Mouse (Mus musculus) heart, postnatal 0 days (tissue): ENCODE measurements around the gene Gstm3. TPM values are rescaled to one million over a fixed set of nuclear protein-coding genes. Genes with fewer than 3 reads are reported as not detected.

ENCODE experiments used
- ATAC-seq: fragments of 200-750 bp; cut with Nextera tagmentation; 2 replicates; pipeline ENCODE4 v1.8.0; 2017; ENCODE audit warnings: low read depth, moderate number of reproducible peaks, moderate library complexity; ENCODE audit not compliant: insufficient read depth
- DNase-seq: peaks from one replicate; pipeline ENCODE4 v3.0.0-alpha.2; 2016; ENCODE audit warnings: low spot score
- H3K27ac ChIP-seq: fragments of 300-500 bp; sonication (generic); 2 replicates; pipeline ENCODE4 v1.5.1; 2014; ENCODE audit warnings: low read depth, mild to moderate bottlenecking
- H3K27me3 ChIP-seq: fragments of 300-500 bp; sonication (generic); 2 replicates; pipeline ENCODE4 v1.6.1; 2014; ENCODE audit warnings: low read length, mixed read lengths; ENCODE audit not compliant: control insufficient read depth, insufficient read depth
- H3K36me3 ChIP-seq: fragments of 300-500 bp; sonication (generic); replicated peaks from 2 replicates; pipeline ENCODE4 v1.6.1; 2014; ENCODE audit warnings: low read length, mixed read lengths; ENCODE audit not compliant: control insufficient read depth, insufficient read depth
- H3K4me1 ChIP-seq: fragments of 300-500 bp; sonication (generic); 2 replicates; pipeline ENCODE4 v1.6.1; 2014; ENCODE audit warnings: antibody characterized with exemption; ENCODE audit not compliant: control insufficient read depth, insufficient read depth
- H3K4me2 ChIP-seq: fragments of 300-500 bp; sonication (generic); 2 replicates; pipeline ENCODE4 v1.6.1; 2014; ENCODE audit warnings: low read depth, mild to moderate bottlenecking, low read length, moderate library complexity
- H3K4me3 ChIP-seq: fragments of 300-500 bp; sonication (generic); 2 replicates; pipeline ENCODE4 v1.5.1; 2014; ENCODE audit warnings: low read depth, low read length
- H3K9ac ChIP-seq: fragments of 300-500 bp; sonication (generic); replicated peaks from 2 replicates; pipeline ENCODE4 v1.6.1; 2014; ENCODE audit warnings: low read depth, low read length, mixed read lengths
- H3K9me3 ChIP-seq: fragments of 300-500 bp; sonication (generic); replicated peaks from 2 replicates; pipeline ENCODE4 v1.6.1; 2016; ENCODE audit warnings: low read length; ENCODE audit not compliant: control insufficient read depth
- CTCF ChIP-seq: IDR thresholded peaks from 2 replicates; pipeline ENCODE4 v1.5.1; 2016; ENCODE audit warnings: antibody characterized with exemption, control low read depth, low read depth
- EP300 ChIP-seq: IDR thresholded peaks from 2 replicates; pipeline ENCODE4 v1.6.1; 2016; ENCODE audit warnings: antibody characterized with exemption, low read depth
- WGBS: fragments of 180-500 bp; shearing (Covaris S2); extraction: QIAGEN DNeasy Blood & Tissue Kit; methylation state at CpG from one replicate; pipeline ENCODE4 v1.1.7; 2014; 5-methylcytosine and 5-hydroxymethylcytosine counted together
- polyA plus RNA-seq: library from polyadenylated mRNA; unstranded; fragments of >200 nt; fragmentation: Nextera tagmentation; extraction: Ambion mirVana; gene quantifications from 2 replicates; pipeline ENCODE4 v1.2.1, GENCODE M21; 2015
- total RNA-seq: library from RNA; depleted of rRNA; stranded (reverse); fragments of >200 nt; gene quantifications from 2 replicates; pipeline ENCODE4 v1.2.3, GENCODE M21; 2014; ENCODE audit warnings: low replicate concordance

The Gstm3 gene
- total and polyA plus RNA-seq, 2 experiments from 2014 or later = not detected

DNA sequence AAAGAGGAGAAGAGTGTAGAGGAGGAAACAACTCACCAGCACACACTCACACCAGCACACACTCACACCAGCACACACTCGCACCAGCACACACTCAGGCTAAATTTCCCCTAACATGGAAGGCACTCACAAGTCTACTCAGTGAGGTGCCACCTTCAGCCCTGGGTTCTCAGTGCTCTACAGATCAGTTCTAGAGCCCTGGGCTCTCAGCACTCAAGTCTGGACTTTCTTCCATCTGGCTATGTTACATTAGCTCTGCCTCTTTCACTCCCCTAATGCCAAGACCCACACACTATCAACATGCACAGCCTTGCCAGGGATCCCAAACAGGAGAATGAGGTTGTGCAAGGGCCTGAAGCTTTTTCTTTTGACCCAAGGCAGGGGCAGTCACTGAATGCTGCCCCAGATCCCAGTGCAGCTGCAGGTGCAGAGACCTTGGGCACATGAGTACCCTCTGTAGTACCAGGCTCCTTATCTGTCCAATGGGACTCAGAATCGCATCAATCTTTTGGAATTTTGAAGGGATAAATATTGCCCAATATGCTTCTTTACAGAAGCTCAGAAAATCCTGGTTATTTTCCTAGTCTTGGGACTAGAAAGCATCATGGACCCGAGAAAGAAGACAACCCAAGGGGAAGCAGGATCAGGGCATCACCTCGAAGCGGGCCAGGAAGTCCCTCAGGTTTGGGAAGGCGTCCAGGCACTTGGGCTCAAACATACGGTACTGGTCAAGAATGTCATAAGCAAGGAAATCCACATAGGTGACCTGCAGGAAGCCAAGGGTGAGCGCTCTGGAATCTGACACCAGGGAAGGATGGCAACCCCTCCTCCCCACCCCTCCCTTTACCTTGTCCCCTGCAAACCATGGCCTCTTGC, 45.3 kb upstream of the Gstm3 start:
- WGBS = 86% methylated on average over 7 of the region's 8 CpGs
- no peak for TF ChIP-seq CTCF
- TF ChIP-seq EP300 = no peak
- Histone ChIP-seq H3K27ac (peak overlapping the region; percentile 51), H3K27me3 (no peaks in the 10 kb centered on the region), H3K36me3 (no peaks in the 10 kb centered on the region), H3K9ac (no peak overlapping the region), H3K9me3 (no peaks in the 10 kb centered on the region), H3K4me3 (no peak overlapping the region), H3K4me1 (peaks cover 18% of the 10 kb centered on the region; the same call in 1 of the 2 replicates), H3K4me2 (no peak overlapping the region)
- ATAC-seq = no peak
- no peak for DNase-seq

DNA sequence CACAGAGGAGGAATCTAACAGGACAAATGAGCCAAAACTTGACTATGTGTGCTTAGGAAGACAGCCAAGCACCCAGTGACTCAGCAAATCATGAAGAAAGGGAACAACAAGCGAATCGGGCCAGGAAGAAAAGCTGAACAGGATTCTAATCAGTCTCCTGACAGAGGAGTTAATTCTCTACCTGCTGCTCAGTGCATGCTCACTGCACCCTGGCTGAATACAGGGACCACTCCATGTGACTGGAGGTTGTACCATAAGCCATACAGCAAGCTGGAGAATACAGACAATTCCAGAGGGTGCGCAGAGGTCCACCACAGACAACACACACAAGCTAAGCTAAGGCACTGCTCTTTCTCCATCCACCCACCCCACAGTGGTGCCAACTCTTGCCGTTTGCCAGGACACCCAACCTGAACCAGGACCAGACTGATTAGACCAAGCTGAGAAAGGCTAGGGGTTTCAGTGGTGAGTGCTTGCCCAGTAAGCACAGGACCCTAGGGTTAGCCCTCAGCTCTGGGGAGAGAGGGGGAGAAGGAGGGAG, 44.3 kb upstream of the Gstm3 start:
- Histone ChIP-seq H3K9ac (no peak overlapping the region), H3K27me3 (no peaks in the 10 kb centered on the region), H3K9me3 (no peaks in the 10 kb centered on the region), H3K4me2 (peak overlapping the region; percentile 28; the same call in 1 of the 2 replicates), H3K4me1 (peaks cover 15% of the 10 kb centered on the region; the same call in 1 of the 2 replicates), H3K4me3 (no peak overlapping the region), H3K36me3 (no peaks in the 10 kb centered on the region), H3K27ac (peak overlapping the region; percentile 51)
- DNase-seq (peak; percentile 47), ATAC-seq (no peak)
- TF ChIP-seq EP300 (no peak), CTCF (no peak)
- WGBS = 72% methylated on average over 4 of the region's 4 CpGs

DNA sequence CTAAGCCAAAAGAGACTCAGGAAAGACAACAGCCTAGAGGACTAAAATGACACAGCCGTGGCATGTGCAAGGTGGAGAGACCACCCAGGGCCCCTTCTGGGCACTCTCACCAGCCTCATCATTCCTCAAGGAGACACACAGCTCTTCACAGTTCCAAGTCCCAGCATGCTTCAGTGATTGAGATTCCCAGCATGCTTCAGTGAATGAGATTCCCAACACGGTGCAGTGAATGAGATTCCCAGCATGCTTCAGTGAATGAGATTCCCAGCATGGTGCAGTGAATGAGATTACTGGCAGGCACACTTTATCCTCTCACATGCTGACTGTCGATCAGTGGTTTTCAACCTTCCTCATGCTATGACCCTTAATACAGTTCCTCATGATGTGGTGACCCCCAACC, 42.5 kb upstream of the Gstm3 start:
- Histone ChIP-seq H3K36me3 (no peaks in the 10 kb centered on the region), H3K9ac (no peak overlapping the region), H3K4me3 (no peak overlapping the region), H3K4me1 (peaks cover 7% of the 10 kb centered on the region; the same call in 1 of the 2 replicates), H3K9me3 (no peaks in the 10 kb centered on the region), H3K27ac (no peak overlapping the region), H3K4me2 (no peak overlapping the region), H3K27me3 (no peaks in the 10 kb centered on the region)
- DNase-seq (peak; percentile 11), ATAC-seq (no peak)
- 56% methylated on average over 3 of the region's 3 CpGs for WGBS
- TF ChIP-seq EP300 (no peak), CTCF (no peak)

DNA sequence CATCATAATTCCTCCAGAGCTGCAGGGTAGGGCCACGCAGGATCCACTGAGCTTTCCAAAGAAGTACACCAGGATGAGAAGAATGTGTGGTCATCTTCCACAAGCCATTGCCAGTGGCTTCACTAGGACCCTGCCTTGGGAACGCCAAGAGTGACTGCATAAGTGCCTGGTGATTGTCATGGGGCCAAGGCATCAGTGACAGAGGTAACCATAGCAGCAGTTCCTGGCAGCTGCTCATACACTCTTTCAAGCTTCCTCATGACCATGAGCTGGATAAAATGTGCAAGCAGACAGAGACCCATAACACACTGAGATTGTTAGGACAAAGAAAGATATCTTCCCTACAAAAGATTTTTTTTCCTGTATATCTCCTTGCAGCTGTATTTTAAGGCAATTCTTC, 41.2 kb upstream of the Gstm3 start:
- peaks cover 7% of the 10 kb centered on the region; the same call in 1 of the 2 replicates for H3K4me1 ChIP-seq
- DNase-seq (peak; percentile 80), ATAC-seq (peak; percentile 84)
- no peak for TF ChIP-seq EP300
- no peak for TF ChIP-seq CTCF
- no peak overlapping the region for H3K9ac ChIP-seq
- no peak overlapping the region for H3K4me2 ChIP-seq
- H3K4me3 ChIP-seq = no peak overlapping the region
- WGBS = 43% methylated on average over 2 of the region's 2 CpGs
- no peaks in the 10 kb centered on the region for H3K9me3 ChIP-seq
- H3K27me3 ChIP-seq = no peaks in the 10 kb centered on the region
- no peak overlapping the region for H3K27ac ChIP-seq
- no peaks in the 10 kb centered on the region for H3K36me3 ChIP-seq

DNA sequence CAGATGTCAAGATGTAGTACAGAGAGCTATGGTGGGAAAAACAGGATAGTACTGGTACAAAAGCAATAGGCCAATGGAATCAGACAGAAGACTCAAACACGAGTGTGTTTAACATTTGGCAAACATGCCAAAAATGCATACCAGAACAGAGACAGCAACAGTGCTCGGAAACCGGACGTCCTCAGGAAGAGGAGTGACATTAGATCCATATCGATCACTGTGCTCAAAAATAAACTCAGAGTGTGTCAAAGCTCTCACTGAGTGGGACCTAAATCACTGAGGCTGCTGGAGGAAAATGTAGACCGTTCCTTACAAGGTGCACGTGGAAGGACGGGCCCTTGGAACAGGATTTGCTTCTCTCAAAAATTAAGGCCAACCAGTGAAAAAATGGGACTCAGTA, 32.9 kb upstream of the Gstm3 start:
- DNase-seq = no peak
- H3K9me3 ChIP-seq = no peaks in the 10 kb centered on the region

More for the DNA sequence above, 32.9 kb upstream of the Gstm3 start:
- Histone ChIP-seq H3K4me3 (no peak overlapping the region), H3K27ac (no peak overlapping the region), H3K4me1 (no peaks in the 10 kb centered on the region), H3K4me2 (no peak overlapping the region), H3K36me3 (no peaks in the 10 kb centered on the region), H3K9ac (no peak overlapping the region), H3K27me3 (no peaks in the 10 kb centered on the region)
- 46% methylated on average over 8 of the region's 8 CpGs for WGBS
- no peak for ATAC-seq
- TF ChIP-seq CTCF (no peak), EP300 (no peak)
